Mouse (Mus musculus) layer of hippocampus, postnatal 36 days (tissue): ENCODE measurements around the gene Cdyl. TPM values are rescaled to one million over a fixed set of nuclear protein-coding genes. Genes with fewer than 3 reads are reported as not detected.
"Not testable (repeated sequence)": the region's sequence is repeated elsewhere in the genome, so short reads cannot be mapped to it uniquely, and the experiment has no call there.

Source experiments
- DNase-seq, 2 experiments: peaks; one replicate each; pipeline ENCODE4 v3.0.0; 2022
- total RNA-seq, 2 experiments: library from RNA; stranded (reverse); gene quantifications; 2 replicates each; pipeline ENCODE4 v1.2.3; 2021

Gene Cdyl
- total RNA-seq, 2 experiments from 2014 or later = 24.6 to 27.8 TPM

- no peak for DNase-seq
Measured at GRCm38 (mm10) chr13:35806165-35806564, 146.5 kb downstream of the Cdyl start.

GRCm38 (mm10) chr13:35807016-35807415 is 147.4 kb downstream of the Cdyl start:
- no peak for DNase-seq

- DNase-seq = no peak
Measured at GRCm38 (mm10) chr13:35807525-35807924, 147.9 kb downstream of the Cdyl start.

- no peak for DNase-seq
Measured at GRCm38 (mm10) chr13:35807940-35808339, 148.3 kb downstream of the Cdyl start.

- DNase-seq = no peak
Measured at GRCm38 (mm10) chr13:35809252-35810159, 149.9 kb downstream of the Cdyl start.

GRCm38 (mm10) chr13:35810160-35810537 is 150.5 kb downstream of the Cdyl start:
- DNase-seq = no peak

- DNase-seq = no peak
Measured at GRCm38 (mm10) chr13:35811361-35812190, 151.9 kb downstream of the Cdyl start.

- DNase-seq = no peak
Measured at GRCm38 (mm10) chr13:35812191-35812440, 152.5 kb downstream of the Cdyl start.

- DNase-seq = no peak
Measured at GRCm38 (mm10) chr13:35813348-35814127, 153.9 kb downstream of the Cdyl start.

- no peak for DNase-seq
Measured at GRCm38 (mm10) chr13:35815205-35815726, 155.6 kb downstream of the Cdyl start.

- DNase-seq = no peak
Measured at GRCm38 (mm10) chr13:35815782-35816368, 156.2 kb downstream of the Cdyl start.

- DNase-seq = no peak
Measured at GRCm38 (mm10) chr13:35817626-35818025, 158.0 kb downstream of the Cdyl start.

- DNase-seq = no peak
Measured at GRCm38 (mm10) chr13:35818060-35818459, 158.4 kb downstream of the Cdyl start.

- no peak for DNase-seq
Measured at GRCm38 (mm10) chr13:35821821-35822454, 162.3 kb downstream of the Cdyl start.

GRCm38 (mm10) chr13:35822795-35823194 is 163.2 kb downstream of the Cdyl start:
- DNase-seq = no peak

GRCm38 (mm10) chr13:35825639-35826038 is 166.0 kb downstream of the Cdyl start:
- DNase-seq = no peak

- no peak for DNase-seq
Measured at GRCm38 (mm10) chr13:35832676-35833075, 173.0 kb downstream of the Cdyl start.

GRCm38 (mm10) chr13:35833941-35834340 is 174.3 kb downstream of the Cdyl start:
- no peak for DNase-seq

- no peak for DNase-seq
Measured at GRCm38 (mm10) chr13:35835669-35836068, 176.0 kb downstream of the Cdyl start.

GRCm38 (mm10) chr13:35836501-35836900 is 176.9 kb downstream of the Cdyl start:
- not testable (repeated sequence) for DNase-seq

- DNase-seq = no peak
Measured at GRCm38 (mm10) chr13:35840102-35840501, 180.5 kb downstream of the Cdyl start.

GRCm38 (mm10) chr13:35843383-35843782 is 183.8 kb downstream of the Cdyl start:
- DNase-seq = no peak
